Mouse (Mus musculus) midbrain, embryonic 11.5 days (tissue): ENCODE measurements around the gene Gm3752. TPM values are rescaled to one million over a fixed set of nuclear protein-coding genes. Genes with fewer than 3 reads are reported as not detected.
"Not testable (repeated sequence)": the region's sequence is repeated elsewhere in the genome, so short reads cannot be mapped to it uniquely, and the experiment has no call there.

Experiments
- ATAC-seq: fragments of 200-750 bp; cut with Nextera tagmentation; 2 replicates; pipeline ENCODE4 v1.8.0; 2017; ENCODE audit warnings: moderate TSS enrichment, moderate library complexity; ENCODE audit not compliant: low FRiP score
- DNase-seq: peaks from one replicate; pipeline ENCODE4 v3.0.0; 2015; ENCODE audit warnings: low spot score; ENCODE audit errors: missing footprints
- H3K27ac ChIP-seq: fragments of 300-500 bp; sonication (generic); 2 replicates; pipeline ENCODE4 v1.5.1; 2014; ENCODE audit warnings: low read depth, low read length
- H3K27me3 ChIP-seq: fragments of 300-500 bp; sonication (generic); 2 replicates; pipeline ENCODE4 v1.6.1; 2014; ENCODE audit warnings: mild to moderate bottlenecking, low read length, moderate library complexity, mixed read lengths; ENCODE audit not compliant: control insufficient read depth, insufficient read depth
- H3K36me3 ChIP-seq: fragments of 300-500 bp; sonication (generic); 2 replicates; pipeline ENCODE4 v1.6.1; 2014; ENCODE audit warnings: mild to moderate bottlenecking, low read length, moderate library complexity, mixed read lengths; ENCODE audit not compliant: control insufficient read depth, insufficient read depth
- H3K4me1 ChIP-seq: fragments of 300-500 bp; sonication (generic); 2 replicates; pipeline ENCODE4 v1.6.1; 2014; ENCODE audit warnings: low read length; ENCODE audit not compliant: control insufficient read depth, insufficient read depth
- H3K4me2 ChIP-seq: fragments of 300-500 bp; sonication (generic); 2 replicates; pipeline ENCODE4 v1.6.1; 2014; ENCODE audit warnings: mild to moderate bottlenecking, moderate library complexity
- H3K4me3 ChIP-seq: fragments of 300-500 bp; sonication (generic); 2 replicates; pipeline ENCODE4 v1.5.1; 2014; ENCODE audit warnings: low read depth, low read length
- H3K9ac ChIP-seq: fragments of 300-500 bp; sonication (generic); 2 replicates; pipeline ENCODE4 v1.6.1; 2014; ENCODE audit warnings: low read length
- H3K9me3 ChIP-seq: fragments of 300-500 bp; sonication (generic); 2 replicates; pipeline ENCODE4 v1.6.1; 2016; ENCODE audit warnings: low read length; ENCODE audit not compliant: control insufficient read depth
- WGBS: fragments of 180-500 bp; shearing (Covaris S2); extraction: QIAGEN DNeasy Blood & Tissue Kit; methylation state at CpG from one replicate; pipeline ENCODE4 v1.1.7; 2014; 5-methylcytosine and 5-hydroxymethylcytosine counted together
- polyA plus RNA-seq: library from polyadenylated mRNA; unstranded; fragments of >200 nt; fragmentation: Nextera tagmentation; extraction: Ambion mirVana; gene quantifications from 2 replicates; pipeline ENCODE4 v1.2.1, GENCODE M21; 2014

Gene Gm3752
- 2.3 and 2.8 TPM in 2 replicates for polyA plus RNA-seq

- not testable (repeated sequence) for H3K27me3 ChIP-seq, H3K27ac ChIP-seq, H3K4me3 ChIP-seq, ATAC-seq, H3K9me3 ChIP-seq, H3K36me3 ChIP-seq, H3K9ac ChIP-seq, H3K4me1 ChIP-seq, DNase-seq, H3K4me2 ChIP-seq
- 75% methylated on average over 1 of the region's 3 CpGs for WGBS
Observed at GRCm38 (mm10) chr14:7483662-7484061, at the start of gene Gm3752. Gene Gm3752, minus strand, starts transcription at chr14:7483762.

GRCm38 (mm10) chr14:7488731-7489130, 5.2 kb upstream of the Gm3752 start:
- Histone ChIP-seq H3K4me2 (peak overlapping the region; percentile 40), H3K4me3 (peak overlapping the region; percentile 28), H3K9ac (peak overlapping the region; percentile 44; the same call in 1 of the 2 replicates)
- H3K27ac ChIP-seq, DNase-seq, H3K27me3 ChIP-seq, H3K4me1 ChIP-seq, H3K36me3 ChIP-seq, H3K9me3 ChIP-seq, ATAC-seq: not testable (repeated sequence)
- 0% methylated on average over 10 of the region's 18 CpGs for WGBS

- not testable (repeated sequence) for H3K9me3 ChIP-seq, H3K27ac ChIP-seq, H3K4me3 ChIP-seq, H3K4me2 ChIP-seq, ATAC-seq, H3K4me1 ChIP-seq, DNase-seq, H3K36me3 ChIP-seq, H3K27me3 ChIP-seq, H3K9ac ChIP-seq
- WGBS, result no CpG with 5 or more reads among the region's 2 CpGs
Observed at GRCm38 (mm10) chr14:7450817-7451216, 32.7 kb downstream of the Gm3752 start, which contains the start of gene Gm3755. Gene Gm3755, minus strand, starts transcription at chr14:7450917.

- H3K27me3 ChIP-seq, ATAC-seq, DNase-seq, H3K4me1 ChIP-seq, H3K36me3 ChIP-seq, H3K27ac ChIP-seq, H3K4me2 ChIP-seq, H3K4me3 ChIP-seq, H3K9me3 ChIP-seq, H3K9ac ChIP-seq: not testable (repeated sequence)
- 80% methylated on average over 2 of the region's 2 CpGs for WGBS
Observed at GRCm38 (mm10) chr14:7422496-7422895, 61.1 kb downstream of the Gm3752 start.

Other genes with a start within 250 kb of the Gm3752 start
- gene Gm3727, start 219.0 kb downstream of the Gm3752 start, polyA plus RNA-seq, result not detected in 2 replicates
- 2.1 and 2.5 TPM in 2 replicates for gene Gm3739, start 168.7 kb downstream of the Gm3752 start, polyA plus RNA-seq
- not detected in 2 replicates for gene Gm5797, start 151.4 kb downstream of the Gm3752 start, polyA plus RNA-seq
- gene Gm8374, start 118.6 kb downstream of the Gm3752 start, polyA plus RNA-seq, result not detected in 2 replicates
- gene Gm3755, start 32.8 kb downstream of the Gm3752 start, polyA plus RNA-seq, result not detected in 2 replicates
- 0.60 and 1.5 TPM in 2 replicates for gene Gm3558, start 84.8 kb upstream of the Gm3752 start, polyA plus RNA-seq
- not detected in 2 replicates for gene Gm10338, start 111.8 kb upstream of the Gm3752 start, polyA plus RNA-seq
- gene Gm10128, start 160.2 kb upstream of the Gm3752 start, polyA plus RNA-seq, result not detected in 2 replicates